Mouse (Mus musculus) A20 (cell line): ENCODE data around the gene Jakmip3.

Experiments
- DNase-seq: peaks from one replicate; pipeline ENCODE4 v3.0.0-alpha.2; 2011; ENCODE audit warnings: low read depth, low spot score

Gene Jakmip3

DNA sequence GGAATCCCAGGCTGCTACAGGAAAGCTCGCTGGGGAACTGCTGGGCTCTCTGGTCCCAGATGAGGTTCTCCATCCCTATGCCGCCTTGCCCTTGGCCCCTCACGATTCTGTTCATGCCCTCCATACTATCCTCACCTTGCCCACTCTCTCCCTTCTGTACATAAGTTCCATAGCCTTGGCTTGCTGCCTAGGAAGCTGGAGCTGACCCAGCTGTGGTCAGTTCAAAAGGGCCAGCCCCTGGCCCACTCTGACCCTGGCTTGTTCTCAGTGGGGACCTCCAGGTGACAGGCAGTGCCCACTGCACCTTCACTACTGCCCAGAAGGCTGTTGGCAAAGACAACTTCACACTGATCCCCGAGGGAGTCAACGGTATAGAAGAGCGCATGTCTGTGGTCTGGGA, 155.9 kb downstream of the Jakmip3 start:
- DNase-seq: no peak

- no peak for DNase-seq
Observed at GRCm38 (mm10) chr7:139100531-139101095, 160.1 kb downstream of the Jakmip3 start.

GRCm38 (mm10) chr7:139101286-139101804, 160.8 kb downstream of the Jakmip3 start:
- no peak for DNase-seq

- DNase-seq: no peak
Observed at GRCm38 (mm10) chr7:139101826-139102225, 161.3 kb downstream of the Jakmip3 start.

GRCm38 (mm10) chr7:139103960-139104381, 163.4 kb downstream of the Jakmip3 start:
- DNase-seq: peak; percentile 15

GRCm38 (mm10) chr7:139105076-139105475, 164.5 kb downstream of the Jakmip3 start:
- no peak for DNase-seq

GRCm38 (mm10) chr7:139105705-139106104, 165.2 kb downstream of the Jakmip3 start:
- DNase-seq: no peak

- DNase-seq: no peak
Observed at GRCm38 (mm10) chr7:139107908-139108650, 167.5 kb downstream of the Jakmip3 start.

GRCm38 (mm10) chr7:139119152-139119774, 178.7 kb downstream of the Jakmip3 start:
- peak; percentile 55 for DNase-seq

DNA sequence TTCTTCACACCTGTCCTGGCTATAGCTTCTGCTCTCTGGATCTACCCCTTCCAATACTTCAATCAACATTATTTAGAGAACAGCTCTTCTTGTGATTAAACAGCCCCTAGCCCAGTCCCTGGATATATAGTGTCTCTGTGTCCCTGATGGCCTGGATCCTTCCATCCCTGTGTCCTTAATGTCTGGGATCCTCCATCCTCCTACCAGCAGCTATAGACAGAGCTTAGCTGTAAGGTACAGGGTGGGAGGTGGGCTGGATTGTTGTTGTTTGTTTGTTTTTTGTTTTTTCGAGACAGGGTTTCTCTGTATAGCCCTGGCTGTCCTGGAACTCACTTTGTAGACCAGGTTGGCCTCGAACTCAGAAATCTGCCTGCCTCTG, 179.2 kb downstream of the Jakmip3 start:
- DNase-seq: no peak

- DNase-seq: no peak
Observed at GRCm38 (mm10) chr7:139125881-139126280, 185.4 kb downstream of the Jakmip3 start.

DNA sequence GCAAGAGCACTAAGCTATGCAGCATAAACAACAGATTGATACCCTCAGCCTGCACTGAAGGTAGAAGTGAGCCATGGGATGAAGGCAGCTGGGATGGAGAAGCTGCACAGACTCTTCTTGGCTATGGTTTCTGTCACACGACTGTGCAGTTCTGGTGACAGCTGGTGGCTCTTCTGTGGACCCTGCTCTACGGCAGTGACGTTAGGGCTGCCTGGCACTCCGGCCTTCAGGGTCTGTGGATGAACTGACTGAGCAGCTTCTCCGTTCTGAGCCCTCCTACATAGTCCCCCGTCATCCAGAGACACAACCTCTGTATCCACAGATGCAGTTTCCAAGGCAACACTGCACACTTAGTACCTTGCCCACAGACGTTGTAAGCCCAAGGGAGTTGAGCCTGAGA, 186.0 kb downstream of the Jakmip3 start:
- no peak for DNase-seq

GRCm38 (mm10) chr7:139128994-139129393, 188.5 kb downstream of the Jakmip3 start:
- DNase-seq: no peak

GRCm38 (mm10) chr7:139130361-139130760, 189.8 kb downstream of the Jakmip3 start:
- DNase-seq: no peak

DNA sequence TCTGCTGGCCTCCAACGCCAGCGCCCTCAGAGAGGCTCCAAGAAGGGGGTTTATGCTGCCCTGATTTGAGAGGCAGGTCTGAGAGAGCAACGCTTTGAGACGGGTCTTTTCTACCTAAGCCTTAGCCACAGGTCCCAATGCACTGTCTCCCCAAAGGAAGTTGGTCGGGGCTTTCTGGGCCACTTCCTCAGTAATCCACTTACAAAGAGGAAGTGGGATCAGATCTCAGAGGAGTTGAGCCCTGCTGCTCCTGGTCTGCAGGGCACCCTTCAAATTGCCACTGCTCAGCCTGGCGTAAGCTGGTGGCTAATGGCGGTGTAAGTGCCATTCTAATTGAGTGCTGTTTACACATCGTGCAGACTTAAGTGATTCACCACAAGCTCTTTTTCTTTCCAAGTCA, 191.0 kb downstream of the Jakmip3 start:
- peak; percentile 5 for DNase-seq

DNA sequence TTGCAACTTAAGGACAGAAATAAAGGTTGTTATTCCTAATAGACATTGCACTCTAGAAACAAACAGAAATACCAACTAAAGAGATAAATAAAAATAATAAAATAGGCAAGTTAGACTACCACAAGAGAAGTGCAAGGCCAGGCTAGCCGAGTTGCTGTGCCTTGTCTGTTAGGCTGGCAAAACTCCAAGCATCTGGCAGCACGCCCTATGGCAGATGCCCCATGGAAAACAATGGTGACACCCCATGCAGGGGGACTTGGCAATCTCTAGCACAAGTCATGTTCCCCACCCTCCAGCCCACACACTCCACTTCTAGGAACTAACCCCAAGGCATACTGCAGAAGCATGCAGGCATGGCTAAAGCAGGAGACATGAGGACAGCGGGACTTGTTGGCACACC, 192.9 kb downstream of the Jakmip3 start:
- no peak for DNase-seq
